Mouse (Mus musculus): ENCODE measurements around the gene Slc13a2.

Gene Slc13a2

DNA sequence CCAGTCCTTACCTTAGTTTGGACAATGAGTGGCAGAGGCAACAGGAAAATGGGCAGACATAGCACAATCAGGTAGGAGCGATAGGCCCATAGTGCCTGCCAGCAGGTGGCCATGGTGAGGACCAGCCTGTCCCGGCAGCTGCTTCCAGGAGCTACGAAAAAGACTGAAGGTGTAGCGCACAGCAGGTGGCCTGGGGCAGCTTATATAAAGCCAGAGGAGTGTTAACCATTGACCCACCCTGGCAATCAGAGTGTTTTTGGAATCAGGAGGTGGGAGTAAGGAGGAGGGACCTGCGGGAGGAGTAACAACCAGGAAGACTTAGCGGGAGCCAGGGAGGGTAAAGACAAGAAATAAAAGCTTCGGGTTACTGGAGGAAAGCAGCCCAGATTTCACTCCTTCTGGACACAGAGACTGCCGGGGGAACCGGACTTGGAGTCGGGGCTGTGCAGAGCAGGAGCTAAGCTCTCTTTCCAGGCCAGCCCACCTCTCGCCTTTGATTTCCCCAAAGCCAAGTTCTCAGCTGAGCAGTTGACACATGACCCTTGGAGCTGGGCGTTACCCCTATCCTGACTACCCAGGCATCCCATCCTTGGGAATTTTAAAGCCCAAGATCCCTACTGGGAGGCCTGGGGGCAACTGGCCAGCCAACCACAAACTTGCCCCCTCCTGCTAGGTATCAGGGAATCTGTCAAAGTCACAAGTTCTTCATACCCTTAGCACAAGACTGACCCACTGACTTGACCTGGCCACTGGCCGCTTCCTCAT is at the start of gene Slc13a2:
Gene Slc13a2 (minus strand): TSS at position 163 of the 765 bp plus-strand sequence.
- in situ Hi-C loops (cut with MboI, MseI) = no loop called here

DNA sequence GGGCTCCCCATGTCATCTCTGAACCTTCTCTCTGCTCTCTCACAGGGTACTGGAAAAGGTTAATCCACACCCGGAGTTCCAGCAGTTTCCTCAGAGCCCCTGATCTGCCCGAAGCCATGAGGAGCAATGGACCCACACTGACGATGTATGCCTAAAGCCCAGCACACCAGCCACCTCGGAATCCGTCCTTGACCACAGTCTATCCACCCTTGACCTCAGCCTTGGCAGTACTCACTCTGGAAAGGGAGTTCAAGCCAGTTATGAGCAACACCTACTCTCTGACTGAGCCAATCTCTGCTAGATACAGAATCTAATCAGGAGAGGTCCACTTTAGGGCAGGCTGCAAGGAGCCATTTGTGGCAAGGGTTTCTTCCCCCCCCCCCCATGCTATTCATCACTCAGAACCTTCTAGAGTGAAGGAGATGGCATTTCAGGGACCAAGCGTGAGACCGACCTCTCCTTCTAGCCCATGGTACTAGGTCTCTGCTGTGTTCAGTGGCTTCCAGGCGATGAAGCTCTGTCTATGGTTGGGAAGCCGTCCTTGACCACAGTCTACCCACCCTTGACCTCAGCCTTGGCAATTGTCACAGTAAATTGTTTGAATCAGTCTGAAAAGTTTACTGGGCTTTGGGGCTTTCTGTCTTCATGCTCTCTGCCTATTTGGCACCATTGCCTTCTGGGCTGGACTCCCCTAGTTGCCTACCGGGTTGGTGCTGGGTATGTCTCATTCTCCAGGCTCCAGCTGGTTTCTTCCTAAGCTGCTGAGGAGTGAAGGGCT is 49.5 kb upstream of the Slc13a2 start:
- in situ Hi-C loops (cut with MboI, MseI) = no loop called here

DNA sequence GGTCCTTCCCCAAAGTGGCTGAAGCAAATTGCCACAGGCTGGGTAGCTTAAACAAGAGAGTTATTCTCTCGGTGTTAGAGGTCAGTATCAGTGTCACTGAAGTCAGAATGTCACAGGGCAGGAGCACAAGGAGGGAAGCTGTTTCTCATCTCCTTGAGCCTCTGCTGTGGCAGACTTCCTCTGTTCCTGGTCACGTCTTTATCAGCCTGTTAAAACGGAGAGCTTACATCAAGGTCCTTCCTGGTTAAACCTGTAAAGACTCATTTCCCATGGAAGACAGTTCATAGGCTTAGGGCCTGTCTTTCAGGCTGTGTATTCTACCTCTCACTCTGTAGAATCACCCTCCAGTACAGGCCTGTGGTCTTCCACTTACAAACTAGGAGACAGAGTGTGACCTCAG is 45.9 kb upstream of the Slc13a2 start:
- in situ Hi-C loops (cut with MboI, MseI) = no loop called here

DNA sequence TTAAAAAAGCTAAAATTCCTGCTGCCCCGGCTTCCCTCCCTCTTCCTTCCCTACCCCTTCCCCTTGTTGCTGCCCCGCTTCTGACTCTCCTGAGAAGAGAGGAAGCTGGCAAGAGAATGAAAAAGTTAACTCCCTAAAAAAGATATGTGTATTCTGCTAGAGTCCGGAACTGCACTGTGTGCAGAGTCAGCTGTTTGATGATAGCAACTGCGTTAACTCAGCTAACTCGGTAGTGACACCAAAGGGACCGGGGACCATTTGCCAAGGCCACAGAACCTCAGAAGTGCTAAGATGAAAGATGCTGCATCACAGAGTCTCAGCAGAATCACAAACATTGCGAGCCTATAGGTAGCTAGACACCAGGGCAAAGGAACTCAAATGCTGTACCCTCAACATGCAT is 45.5 kb upstream of the Slc13a2 start:
- in situ Hi-C loops (cut with MboI, MseI) = no loop called here

DNA sequence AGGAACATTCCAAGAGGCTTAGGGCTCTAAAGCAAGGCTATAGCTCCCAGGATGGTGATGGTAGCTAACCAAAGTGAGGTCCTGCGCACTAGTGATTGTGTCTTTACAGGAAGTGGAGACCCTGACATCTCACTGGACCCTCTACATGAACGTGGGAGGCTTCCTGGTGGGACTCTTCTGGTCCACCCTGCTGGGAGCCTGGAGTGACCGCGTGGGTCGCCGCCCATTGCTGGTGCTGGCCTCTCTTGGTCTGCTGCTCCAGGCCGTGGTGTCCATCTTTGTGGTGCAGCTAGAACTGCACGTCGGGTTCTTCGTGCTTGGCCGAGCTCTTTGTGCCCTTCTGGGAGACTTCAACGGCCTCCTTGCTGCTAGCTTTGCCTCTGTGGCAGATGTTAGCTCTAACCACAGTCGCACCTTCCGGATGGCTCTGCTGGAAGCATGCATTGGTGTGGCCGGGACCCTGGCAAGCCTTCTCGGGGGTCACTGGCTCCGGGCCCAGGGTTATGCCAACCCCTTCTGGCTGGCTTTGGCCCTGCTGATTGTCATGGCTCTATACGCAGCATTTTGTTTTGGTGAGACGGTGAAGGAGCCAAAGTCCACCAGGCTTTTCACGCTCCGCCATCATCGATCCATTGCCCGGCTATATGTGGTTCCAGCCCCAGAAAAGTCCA is 44.4 kb upstream of the Slc13a2 start:
- in situ Hi-C loops (cut with MboI, MseI) = no loop called here

DNA sequence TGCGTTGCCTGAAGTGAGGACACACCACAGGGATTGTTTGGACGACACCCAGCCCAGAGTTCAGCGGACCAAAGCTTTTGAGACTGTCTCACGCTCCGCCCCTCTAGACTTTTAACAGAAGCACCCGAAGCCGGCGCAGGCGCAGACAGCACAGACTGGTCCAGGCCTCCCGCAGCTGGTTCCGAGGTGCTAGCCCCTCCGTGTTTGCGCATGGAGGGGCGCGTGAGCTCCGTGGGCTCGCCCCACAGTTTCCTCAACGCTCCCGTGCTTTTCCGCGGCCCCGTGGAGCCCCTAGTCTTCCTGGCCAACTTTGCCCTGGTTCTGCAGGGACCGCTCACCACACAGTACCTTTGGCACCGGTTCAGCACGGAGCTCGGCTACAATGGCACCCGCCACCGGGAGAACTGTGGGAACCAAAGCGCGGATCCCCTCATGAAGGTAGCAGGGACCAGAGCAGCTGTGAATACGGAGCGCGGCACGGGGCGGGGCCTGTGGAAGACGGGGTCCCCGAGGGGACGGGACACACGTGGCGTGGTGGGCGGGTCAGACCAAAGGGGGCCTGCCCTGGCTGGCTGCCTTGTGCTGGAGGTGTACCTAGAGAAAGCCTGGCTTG is 43.7 kb upstream of the Slc13a2 start, which contains the start of gene Slc46a1:
Gene Slc46a1 (plus strand): TSS at position 130 of the 613 bp plus-strand sequence.
- in situ Hi-C loops (cut with MboI, MseI) = no loop called here

DNA sequence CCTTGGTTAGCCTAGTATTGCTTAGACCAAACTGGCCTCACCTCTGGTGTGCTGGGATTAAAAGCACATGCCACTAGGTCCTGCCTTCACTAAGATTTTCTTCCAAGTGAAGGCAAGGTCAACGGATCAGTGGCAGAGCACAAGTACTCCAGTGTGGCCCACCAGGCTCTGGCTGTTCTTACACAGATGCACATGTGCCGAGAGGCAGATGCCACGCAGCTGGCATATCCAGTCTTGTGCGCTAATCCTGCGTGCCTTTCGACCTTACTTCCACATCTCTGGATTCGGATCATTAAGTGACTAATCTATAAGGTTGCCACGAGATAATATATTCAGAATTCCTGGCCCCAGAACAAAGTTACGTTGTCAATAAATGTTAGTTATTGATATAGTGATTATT is 43.1 kb upstream of the Slc13a2 start:
- in situ Hi-C loops (cut with MboI, MseI) = no loop called here

DNA sequence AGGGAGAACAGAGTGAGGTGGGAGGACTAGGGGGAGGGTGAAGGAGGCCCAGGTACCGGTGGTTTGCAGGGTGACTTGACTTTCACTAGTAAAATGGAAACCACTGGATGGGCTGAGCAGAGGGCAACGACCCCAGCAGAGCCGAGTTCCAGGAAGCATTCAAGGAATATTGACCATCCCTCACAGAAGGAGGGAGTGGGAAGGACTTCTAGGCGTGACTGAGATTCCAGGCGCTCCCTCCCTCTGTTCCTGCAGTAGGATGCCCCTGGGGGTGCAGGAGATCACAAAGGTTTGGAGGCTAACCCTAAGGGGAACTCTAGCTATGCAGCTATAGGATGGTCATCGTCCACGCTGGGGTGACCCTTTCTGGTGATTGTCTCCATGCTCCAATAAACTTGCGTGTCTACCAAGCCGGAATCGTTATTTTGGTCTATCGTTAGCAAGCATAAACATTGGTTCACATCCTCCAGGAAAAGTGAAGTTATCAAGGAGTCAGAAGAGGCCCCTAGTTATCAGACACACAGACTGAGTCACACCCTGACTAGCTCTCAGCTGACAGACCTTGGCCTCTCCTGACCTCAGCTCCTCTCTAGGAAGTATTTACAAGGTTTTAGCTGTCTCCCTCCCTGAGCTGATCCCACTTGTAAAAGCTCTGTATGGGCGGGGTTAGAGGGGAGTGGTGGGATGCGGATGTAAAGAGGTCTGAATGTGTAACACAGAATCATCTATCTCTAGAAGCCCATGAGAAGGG is 41.4 kb upstream of the Slc13a2 start:
- in situ Hi-C loops (cut with MboI, MseI) = no loop called here

DNA sequence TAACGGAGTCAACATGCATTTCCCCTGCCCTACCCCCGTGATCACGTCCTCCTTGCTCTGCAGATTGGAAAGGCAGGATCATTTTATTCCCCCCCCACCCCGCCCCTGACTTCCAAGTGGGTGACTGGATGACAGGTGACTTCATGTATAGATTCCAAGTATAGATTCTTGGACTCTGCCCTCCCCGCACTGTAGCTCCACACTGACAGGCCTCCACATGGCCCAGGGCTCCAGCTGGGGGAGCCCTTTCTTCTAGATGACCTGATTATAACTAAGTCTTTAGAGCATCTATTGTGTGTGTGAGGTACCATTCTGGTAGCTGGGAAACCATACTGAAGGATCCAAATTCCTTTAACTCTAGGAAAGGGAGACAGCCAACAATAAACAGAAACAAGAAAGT is 40.7 kb upstream of the Slc13a2 start:
- in situ Hi-C loops (cut with MboI, MseI) = no loop called here

DNA sequence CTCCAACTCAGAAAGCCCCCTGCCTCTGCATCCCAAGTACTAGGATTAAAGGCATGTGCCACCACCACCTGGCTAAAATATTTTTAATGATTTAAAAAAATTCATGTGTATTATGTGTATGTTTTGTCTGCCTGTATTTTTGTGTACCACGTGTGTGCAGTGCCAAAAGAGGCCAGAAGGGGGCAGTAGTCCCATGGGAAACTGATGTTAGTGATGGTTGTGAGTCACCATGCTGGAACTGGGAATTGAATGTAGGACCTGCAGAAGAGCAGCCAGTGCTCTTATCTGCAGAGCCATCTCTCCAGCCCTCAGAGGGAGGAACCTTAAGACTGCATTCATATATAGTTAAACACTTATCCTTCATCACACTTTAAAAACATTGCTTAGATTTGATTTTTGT is 39.9 kb upstream of the Slc13a2 start:
- in situ Hi-C loops (cut with MboI, MseI) = no loop called here

DNA sequence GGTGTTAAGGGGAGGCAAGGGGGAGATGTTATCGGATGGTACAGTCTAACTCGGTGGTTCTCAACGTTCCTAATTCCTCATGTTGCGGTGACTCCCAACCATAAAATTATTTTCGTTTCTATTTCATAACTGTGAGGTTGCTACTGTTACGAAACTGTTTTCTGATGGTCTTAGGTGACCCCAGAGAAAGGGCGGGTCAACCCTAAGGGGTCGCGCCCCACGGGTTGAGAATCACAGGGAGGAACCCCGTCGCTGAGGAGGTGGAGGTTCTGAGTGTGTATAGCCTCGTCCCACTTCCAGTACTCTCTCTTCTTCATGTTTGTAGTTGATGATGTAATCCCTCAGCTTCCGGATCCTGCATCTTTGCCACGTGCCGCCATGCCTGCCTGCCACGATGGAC is 36.7 kb upstream of the Slc13a2 start:
- in situ Hi-C loops (cut with MboI, MseI) = no loop called here

DNA sequence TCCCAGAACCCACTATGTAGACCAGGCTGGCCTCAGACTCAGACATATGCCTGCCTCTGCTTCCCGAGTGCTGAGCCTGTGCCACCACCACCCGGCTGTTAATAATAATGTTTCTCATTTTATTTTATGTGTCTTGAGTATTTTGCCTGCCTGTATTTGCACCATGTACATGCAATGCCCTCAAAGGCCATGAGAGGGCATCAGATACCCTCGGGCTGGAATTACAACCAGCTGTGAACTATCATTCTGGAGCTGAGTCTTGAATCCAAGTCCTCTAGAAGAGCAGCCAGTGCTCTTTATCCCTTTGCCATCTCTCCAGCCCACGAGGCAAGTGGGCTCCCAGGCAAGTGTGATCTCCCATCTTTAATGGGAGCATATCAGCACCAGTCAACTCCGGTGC is 33.3 kb upstream of the Slc13a2 start:
- in situ Hi-C loops (cut with MboI, MseI) = no loop called here

DNA sequence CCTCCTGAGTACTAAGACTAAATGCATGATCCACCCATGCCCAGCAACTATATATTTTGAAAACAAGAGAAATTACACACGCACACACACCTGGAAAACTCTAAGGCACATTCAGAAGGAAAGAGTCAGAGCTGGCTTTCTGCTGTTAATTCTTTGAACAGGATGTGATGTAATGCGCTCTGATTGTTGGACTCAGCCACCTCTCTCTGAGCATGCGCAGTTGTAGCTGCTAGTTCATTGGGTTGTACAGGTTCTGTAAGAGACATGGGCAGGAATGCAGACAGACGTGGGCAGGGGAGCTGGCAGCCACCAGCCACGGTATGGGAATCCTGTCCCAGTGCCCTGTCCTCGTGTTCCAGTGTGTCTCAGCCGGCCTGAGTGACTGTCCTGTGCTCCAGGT is 32.3 kb upstream of the Slc13a2 start:
- in situ Hi-C loops (cut with MboI, MseI) = no loop called here

DNA sequence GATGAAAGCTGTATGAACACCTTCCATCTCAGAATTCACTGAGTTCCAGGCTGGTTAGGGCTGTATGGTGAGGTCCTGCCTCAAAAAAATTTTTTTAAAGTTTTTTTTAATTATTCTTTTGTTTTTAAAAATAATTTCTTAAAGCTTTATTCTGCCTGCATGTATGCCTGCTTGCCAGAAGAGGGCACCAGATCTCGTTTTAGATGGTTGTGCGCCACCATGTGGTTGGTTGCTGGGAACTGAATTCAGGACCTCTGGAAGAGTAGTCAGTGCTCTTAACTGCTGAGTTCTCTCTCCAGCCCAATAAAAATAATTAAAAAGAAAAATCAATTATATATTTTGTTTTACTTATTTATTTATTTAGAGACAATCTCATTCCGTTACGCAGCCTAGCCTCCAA is 31.7 kb upstream of the Slc13a2 start:
- in situ Hi-C loops (cut with MboI, MseI) = no loop called here

DNA sequence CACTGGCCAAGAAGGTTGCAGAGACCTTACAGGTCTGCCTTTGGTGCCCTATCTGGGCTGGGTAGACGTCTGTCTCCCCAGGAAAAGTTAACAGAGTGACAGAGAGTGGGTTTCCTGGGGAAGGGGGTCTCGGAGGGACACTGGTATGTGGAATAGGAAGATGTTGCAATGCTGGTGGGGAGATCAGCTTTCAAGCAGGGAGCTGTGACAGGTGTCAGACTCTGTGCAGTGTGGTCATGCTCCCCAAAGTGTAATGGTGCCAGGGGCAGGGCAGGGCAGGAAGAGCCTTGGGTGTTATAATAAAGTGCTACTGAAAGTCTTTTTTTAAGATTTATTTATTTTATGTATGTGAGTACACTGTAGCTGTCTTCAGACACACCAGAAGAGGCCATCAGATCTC is 28.3 kb upstream of the Slc13a2 start:
- in situ Hi-C loops (cut with MboI, MseI) = no loop called here

DNA sequence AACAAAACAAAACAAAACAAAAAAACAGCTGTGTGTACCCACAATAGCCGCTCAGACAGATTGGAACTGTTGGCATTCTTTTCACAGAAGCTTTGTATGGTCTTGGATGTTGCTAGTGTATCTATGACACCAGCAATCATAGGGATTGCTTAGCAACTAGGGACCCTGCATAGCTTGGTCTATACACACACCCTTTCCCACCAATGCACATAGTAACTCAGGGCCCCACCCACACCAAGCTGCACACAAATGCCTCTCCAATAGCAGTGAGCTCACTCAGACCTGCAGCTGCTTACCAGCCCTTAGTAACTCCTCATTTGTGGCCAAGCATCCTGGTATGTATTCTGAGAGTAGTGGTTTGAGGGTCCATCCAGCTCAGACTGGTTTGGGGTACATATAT is 26.2 kb upstream of the Slc13a2 start:
- in situ Hi-C loops (cut with MboI, MseI) = no loop called here

DNA sequence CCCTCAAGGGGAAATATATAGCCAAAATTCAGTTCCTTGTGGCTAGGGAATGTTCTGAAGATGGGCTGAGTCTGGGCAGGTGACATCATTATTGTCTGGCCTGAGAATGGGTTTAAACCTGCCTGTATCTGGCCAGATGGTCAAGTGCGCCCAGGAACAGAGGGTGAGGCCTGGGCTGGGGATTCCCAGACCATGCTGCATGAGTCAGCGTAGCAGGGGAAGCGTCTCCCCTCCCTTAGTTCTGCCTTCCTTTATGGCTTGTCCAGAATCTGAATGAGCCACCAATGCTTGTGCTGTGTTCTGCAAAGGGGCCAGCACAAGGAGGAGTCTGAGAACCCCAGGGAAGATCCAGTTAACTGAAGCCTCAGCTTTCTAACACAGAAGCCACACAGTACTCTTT is 25.2 kb upstream of the Slc13a2 start:
- in situ Hi-C loops (cut with MboI, MseI) = no loop called here

DNA sequence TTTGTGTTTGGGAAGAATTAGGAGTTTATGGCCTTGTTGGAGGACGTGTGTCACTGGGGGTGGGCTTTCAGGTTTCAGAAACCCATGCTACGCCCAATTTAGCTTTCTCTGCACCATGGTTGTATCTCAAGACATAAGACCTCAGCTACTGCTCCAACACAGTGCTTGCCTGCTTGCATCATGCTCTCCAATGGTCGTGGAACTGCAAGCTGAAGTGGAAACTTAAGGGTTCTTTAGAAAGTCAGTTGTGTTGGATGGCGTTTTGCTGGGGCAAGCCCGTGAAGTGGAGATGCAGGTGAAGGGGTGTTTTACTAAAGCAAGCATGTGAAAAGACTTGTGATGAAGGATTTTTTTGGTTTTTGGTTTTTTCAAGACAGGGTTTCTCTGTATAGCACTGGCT is 21.1 kb upstream of the Slc13a2 start:
- in situ Hi-C loops (cut with MboI, MseI) = no loop called here

DNA sequence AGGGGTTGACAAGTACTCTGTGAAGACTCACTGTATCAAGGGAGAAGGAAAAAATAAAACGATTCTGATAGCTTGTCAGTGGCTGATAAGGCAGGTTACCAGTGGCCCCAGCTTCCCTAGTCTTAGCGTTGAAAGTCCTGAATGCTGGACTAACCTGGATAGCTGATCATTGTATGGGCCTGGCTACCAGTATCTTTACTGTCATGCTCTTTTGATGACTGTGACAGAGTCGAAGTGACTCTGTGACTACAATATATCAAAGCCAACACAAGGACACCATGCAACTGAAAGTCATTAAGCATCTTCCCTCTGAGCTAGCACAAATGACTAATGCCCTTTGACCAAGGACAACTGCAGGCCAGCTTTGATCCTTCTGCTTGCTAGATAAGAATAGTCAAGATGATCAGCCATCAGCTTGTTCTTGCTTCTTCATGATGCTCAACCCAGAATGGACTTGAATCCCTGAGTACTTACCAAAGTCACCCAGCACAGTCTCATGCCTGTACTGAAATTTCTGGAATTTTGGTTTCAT is 16.4 kb upstream of the Slc13a2 start:
- in situ Hi-C loops (cut with MboI, MseI) = no loop called here

DNA sequence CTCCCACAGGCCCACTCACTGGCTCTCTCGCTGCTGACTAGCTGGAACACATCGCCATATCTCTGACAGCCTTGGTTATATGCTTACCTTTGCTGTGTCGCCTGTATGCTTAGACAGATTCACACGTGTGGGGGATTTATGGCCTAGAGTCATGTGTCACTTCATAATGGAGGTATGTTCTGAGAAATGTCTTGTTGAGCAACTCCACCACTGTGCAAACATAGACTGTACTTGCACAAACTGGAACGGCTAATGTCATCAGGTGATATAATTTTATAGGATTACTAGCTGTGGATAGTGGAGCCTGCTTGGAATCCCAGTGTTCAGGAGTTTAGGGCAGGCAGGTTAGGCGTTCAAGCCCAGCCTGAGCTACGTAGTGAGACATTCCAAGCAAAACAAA is 15.2 kb upstream of the Slc13a2 start:
- in situ Hi-C loops (cut with MboI, MseI) = no loop called here

DNA sequence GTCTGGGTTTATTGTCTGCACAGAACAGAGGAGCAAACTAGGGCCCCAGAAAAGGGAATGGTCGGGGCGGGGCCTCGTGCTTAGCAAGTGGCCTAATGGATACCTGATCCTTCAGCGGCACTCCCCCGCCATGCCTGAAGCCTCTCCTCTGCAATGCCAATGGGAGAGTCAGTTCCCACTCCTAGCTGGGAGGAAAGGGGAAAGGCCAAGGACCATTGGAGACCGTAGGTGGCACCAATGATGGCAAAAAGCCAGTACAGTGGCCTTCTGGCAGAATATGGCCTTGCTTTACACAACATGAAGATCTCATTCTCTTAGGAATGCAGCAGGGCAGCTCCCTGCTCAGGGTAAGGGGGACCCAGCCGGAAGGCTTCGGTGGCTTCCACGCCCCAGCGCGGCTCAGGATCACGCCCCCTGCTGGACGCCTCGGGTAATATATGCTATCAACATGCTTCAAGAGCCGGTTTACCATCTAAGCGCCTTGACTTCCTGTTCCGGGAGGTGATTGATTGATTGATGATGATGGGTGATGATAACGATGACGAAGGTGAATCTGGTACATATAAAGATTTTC is 13.8 kb upstream of the Slc13a2 start:
- in situ Hi-C loops (cut with MboI, MseI) = no loop called here

All from T-helper 1 cell (primary cell).